ENCODE assay signal across 21 mouse cellular contexts in genomic region chr14:47279058-47279457, GRCm38 (mm10). TPM values are rescaled to one million over a fixed set of nuclear protein-coding genes. Genes with fewer than 3 reads are reported as not detected.
DNase-seq lines count a peak whose midpoint lies in the region; ATAC-seq and TF ChIP-seq lines count a peak whose summit lies in the region.
"Had no signal": no experiment of that assay in that cellular context is flagged by ENCODE, and none has a peak within 500 bp of the region (broad histone marks: within the 10 kb centered on the region; RNA-seq: fewer than 3 reads in every experiment).

No protein-coding gene starts in this region.

- no peak overlapping the region for H3K4me2 ChIP-seq in heart, embryonic 11.5 days
- H3K4me2 ChIP-seq: limb, embryonic 15.5 days; midbrain, embryonic 13.5 days had no signal

- H3K4me1 ChIP-seq in heart, embryonic 11.5 days (ENCODE audit: control insufficient read depth, insufficient read depth, low read length) = peaks cover 7% of the 10 kb centered on the region
- H3K4me1 ChIP-seq in liver, adult 2 months (ENCODE audit: control insufficient read depth, insufficient read depth, low read length) = peaks cover 9% of the 10 kb centered on the region; the same call in 1 of the 2 replicates
- no peaks in the 10 kb centered on the region for H3K4me1 ChIP-seq in ES-Bruce4 (ENCODE audit: control insufficient read depth, insufficient read depth, low read length)

- 74% methylated on average over 2 of the region's 2 CpGs for WGBS in heart, embryonic 11.5 days (ENCODE audit: insufficient replicate concordance)
- WGBS in liver, adult 2 months = 82% methylated on average over 2 of the region's 2 CpGs

- H3K27ac ChIP-seq in heart, embryonic 11.5 days (ENCODE audit: low read depth, low read length) = no peak overlapping the region
- no peak overlapping the region for H3K27ac ChIP-seq in liver, adult 2 months (replicated peaks; ENCODE audit: insufficient read depth, low read depth, low read length)
- no peak overlapping the region for H3K27ac ChIP-seq in ES-Bruce4 (ENCODE audit: insufficient read depth, low read length)
- H3K27ac ChIP-seq: embryonic facial prominence, embryonic 12.5 days; heart, embryonic 15.5 days; limb, embryonic 15.5 days; lung, embryonic 15.5 days; midbrain, embryonic 13.5 days had no signal

- no peaks in the 10 kb centered on the region for H3K27me3 ChIP-seq in heart, embryonic 11.5 days (ENCODE audit: control insufficient read depth, insufficient read depth, low read length)
- no peaks in the 10 kb centered on the region for H3K27me3 ChIP-seq in liver, adult 2 months (ENCODE audit: control insufficient read depth, insufficient read depth, low read length)
- no peaks in the 10 kb centered on the region for H3K27me3 ChIP-seq in ES-Bruce4 (ENCODE audit: control insufficient read depth, insufficient read depth, low read length, poor library complexity, severe bottlenecking)
- H3K27me3 ChIP-seq: embryonic facial prominence, embryonic 12.5 days; heart, embryonic 15.5 days; limb, embryonic 15.5 days; lung, embryonic 15.5 days; midbrain, embryonic 13.5 days had no signal

- no peaks in the 10 kb centered on the region; the same call in 1 of the 2 replicates for H3K36me3 ChIP-seq in heart, embryonic 11.5 days (ENCODE audit: control insufficient read depth, insufficient read depth, low read length)
- H3K36me3 ChIP-seq in liver, adult 2 months (ENCODE audit: control insufficient read depth, insufficient read depth, low read length) = no peaks in the 10 kb centered on the region
- peaks cover 2% of the 10 kb centered on the region; the same call in 1 of the 2 replicates for H3K36me3 ChIP-seq in ES-Bruce4 (ENCODE audit: control insufficient read depth, insufficient read depth, low read length, poor library complexity, severe bottlenecking)
- H3K36me3 ChIP-seq: heart, embryonic 15.5 days; limb, embryonic 15.5 days; lung, embryonic 15.5 days; midbrain, embryonic 13.5 days had no signal

- no peak for TF ChIP-seq POLR2A in liver, adult 2 months (IDR thresholded peaks at IDR 0.05; ENCODE audit: extremely low read depth, insufficient read depth, low read length)
- no peak for TF ChIP-seq POLR2A in ES-Bruce4 (IDR thresholded peaks at IDR 0.05; ENCODE audit: insufficient read depth, low read length)

- H3K79me2 ChIP-seq in liver, adult 2 months (ENCODE audit: control insufficient read depth, insufficient read depth, low read length) = peaks cover 14% of the 10 kb centered on the region; the same call in 1 of the 2 replicates

- DNase-seq in heart, adult 11 months = peak; percentile 54
- DNase-seq in liver, adult 2 months (ENCODE audit: extremely low read depth, low read depth, low spot score) = no peak
- no peak for DNase-seq in liver
- peak; percentile 28 for DNase-seq in ZHBTc4 (ENCODE audit: low read depth, low spot score)
- DNase-seq in urinary bladder, postnatal 4 days (ENCODE audit: low spot score in 2 of 2) = no peak
- DNase-seq in spleen, adult 12 weeks (ENCODE audit: low spot score) = no peak
- DNase-seq: adrenal gland, adult 2 months; cerebellum, postnatal 10 days; heart, postnatal 4 days; layer of hippocampus, postnatal 36 days; thymus, adult 18-20 months; thymus, postnatal 4 days had no signal

- no peak for TF ChIP-seq EP300 in ES-Bruce4 (IDR thresholded peaks at IDR 0.05; ENCODE audit: insufficient read depth, low read depth, low read length)

- no peaks in the 10 kb centered on the region for H3K9me3 ChIP-seq in heart, embryonic 11.5 days (replicated peaks; ENCODE audit: control insufficient read depth, low read length)
- H3K9me3 ChIP-seq in ES-Bruce4 (replicated peaks; ENCODE audit: control insufficient read depth, insufficient read depth, low read length, poor library complexity, severe bottlenecking) = no peaks in the 10 kb centered on the region
- H3K9me3 ChIP-seq: embryonic facial prominence, embryonic 12.5 days; heart, embryonic 15.5 days; limb, embryonic 15.5 days; lung, embryonic 15.5 days; midbrain, embryonic 13.5 days had no signal

- ATAC-seq in heart, embryonic 11.5 days (replicated peaks; ENCODE audit: insufficient number of reproducible peaks, low FRiP score, low TSS enrichment) = no peak
- ATAC-seq: forebrain, embryonic 16.5 days; inflammation-experienced regulatory T-cells, adult 6 months; midbrain, embryonic 13.5 days had no signal

- TF ChIP-seq CTCF in liver, adult 2 months (IDR thresholded peaks at IDR 0.05; ENCODE audit: low read depth, low read length) = peak; percentile 35; the same call in 1 of the 2 replicates
- TF ChIP-seq CTCF in ES-Bruce4 (IDR thresholded peaks at IDR 0.05; ENCODE audit: low read depth, low read length) = peak; percentile 13

- no peak overlapping the region for H3K9ac ChIP-seq in heart, embryonic 11.5 days (ENCODE audit: low read depth, low read length)
- no peak overlapping the region for H3K9ac ChIP-seq in liver, adult 2 months (ENCODE audit: low read depth, low read length)
- H3K9ac ChIP-seq in ES-Bruce4 (ENCODE audit: low read depth, poor library complexity, severe bottlenecking) = no peak overlapping the region
- H3K9ac ChIP-seq: embryonic facial prominence, embryonic 12.5 days; heart, embryonic 15.5 days; limb, embryonic 15.5 days; lung, embryonic 15.5 days; midbrain, embryonic 13.5 days had no signal

- H3K4me3 ChIP-seq in heart, embryonic 11.5 days (ENCODE audit: low read depth, low read length) = no peak overlapping the region
- H3K4me3 ChIP-seq in liver, adult 2 months (ENCODE audit: insufficient read depth, low read depth, low read length) = no peak overlapping the region
- H3K4me3 ChIP-seq in ES-Bruce4 (ENCODE audit: low read depth, low read length) = no peak overlapping the region
- H3K4me3 ChIP-seq: embryonic facial prominence, embryonic 12.5 days; heart, embryonic 15.5 days; limb, embryonic 15.5 days; lung, embryonic 15.5 days had no signal

RNA-seq across cellular contexts. Expression of gene Socs4, which starts 2.3 kb away (rescaled TPM):
- 3.0 and 3.9 TPM in 2 replicates for polyA plus RNA-seq in heart, embryonic 11.5 days (2014; fragmentation: Nextera tagmentation; extraction: Ambion mirVana)
- 8.3 and 9.1 TPM in 2 replicates for total RNA-seq in liver, adult 2 months (2014; rRNA removed)
- polyA plus RNA-seq in liver, adult 2 months (2012; rRNA removed) = 1.8 and 2.1 TPM in 2 replicates
- polyA plus RNA-seq in ES-Bruce4 (2011; ENCODE audit: insufficient read depth, insufficient read length, low read depth, missing spikeins) = 22.8 and 24.2 TPM in 2 replicates

RNA-seq across cellular contexts. Expression of gene Wdhd1, which starts 2.4 kb away (rescaled TPM):
- polyA plus RNA-seq in heart, embryonic 11.5 days (2014; fragmentation: Nextera tagmentation; extraction: Ambion mirVana) = 22.1 and 25.8 TPM in 2 replicates
- total RNA-seq in liver, adult 2 months (2014; rRNA removed) = 1.0 and 1.3 TPM in 2 replicates
- 0.21 and 0.24 TPM in 2 replicates for polyA plus RNA-seq in liver, adult 2 months (2012; rRNA removed)
- 42.7 and 55.4 TPM in 2 replicates for polyA plus RNA-seq in ES-Bruce4 (2011; ENCODE audit: insufficient read depth, insufficient read length, low read depth, missing spikeins)

RNA-seq across cellular contexts. Expression of gene Mapk1ip1l, which starts 19.0 kb away (rescaled TPM):
- 65.1 and 70.4 TPM in 2 replicates for polyA plus RNA-seq in heart, embryonic 11.5 days (2014; fragmentation: Nextera tagmentation; extraction: Ambion mirVana)
- 22.2 and 25.6 TPM in 2 replicates for total RNA-seq in liver, adult 2 months (2014; rRNA removed)
- 33.6 and 35.4 TPM in 2 replicates for polyA plus RNA-seq in liver, adult 2 months (2012; rRNA removed)
- polyA plus RNA-seq in ES-Bruce4 (2011; ENCODE audit: insufficient read depth, insufficient read length, low read depth, missing spikeins) = 204 and 215 TPM in 2 replicates

Comparison
In these comparisons a context has a peak if more than half of its experiments do, and no peak if none do; other contexts are left out.
1. DNase-seq: peak in heart, adult 11 months (single experiment) and ZHBTc4 (single experiment); none in liver, adult 2 months (single experiment), liver (single experiment), urinary bladder, postnatal 4 days (0 of 2) and spleen, adult 12 weeks (single experiment).
2. RNA of gene Wdhd1, which starts 2.4 kb away (polyA plus RNA-seq): 42.7 to 55.4 TPM in ES-Bruce4 and 22.1 to 25.8 TPM in heart, embryonic 11.5 days; 0.21 to 0.24 TPM in liver, adult 2 months; every median in the first group is over 10 times any median in the second.